In the genomic region with DNA sequence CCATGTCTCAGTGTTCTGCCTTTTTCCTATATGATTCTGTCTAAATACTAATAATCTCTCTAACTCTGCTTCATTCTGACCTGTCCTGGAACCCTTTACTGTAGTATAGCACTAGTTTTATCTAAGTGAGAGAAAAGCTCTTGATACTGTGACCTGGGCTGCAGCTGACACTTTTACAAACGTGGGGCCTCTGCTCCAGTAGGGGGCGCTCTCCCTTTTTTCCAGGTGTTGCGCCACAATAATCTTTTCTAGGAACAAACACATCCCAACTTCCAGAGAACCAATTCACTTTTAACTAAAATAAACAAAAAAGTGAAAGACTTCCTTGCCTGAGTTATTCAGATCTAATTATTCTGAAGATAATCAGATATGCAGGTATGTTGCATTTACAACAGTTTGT, we compare ENCODE assay signal across 16 mouse cellular contexts.
A peak's percentile ranks its signal among the peaks of the same experiment; 100 is the strongest.
DNase-seq lines count a peak whose midpoint lies in the region; ATAC-seq and TF ChIP-seq lines count a peak whose summit lies in the region.
"Had no signal": no experiment of that assay in that cellular context is flagged by ENCODE, and none has a peak within 500 bp of the region (broad histone marks: within the 10 kb centered on the region; RNA-seq: fewer than 3 reads in every experiment).

No protein-coding gene starts in this region.

- no peaks in the 10 kb centered on the region for H3K9me3 ChIP-seq in heart, postnatal 0 days (replicated peaks; ENCODE audit: control insufficient read depth, low read length)
- H3K9me3 ChIP-seq in liver, postnatal 0 days (ENCODE audit: low read length): no peaks in the 10 kb centered on the region
- H3K9me3 ChIP-seq in E14TG2a.4 (ENCODE audit: low read length): no peaks in the 10 kb centered on the region
- H3K9me3 ChIP-seq in hindbrain, embryonic 16.5 days (ENCODE audit: control insufficient read depth, low read length): no peaks in the 10 kb centered on the region
- H3K9me3 ChIP-seq: embryonic facial prominence, embryonic 12.5 days; forebrain, embryonic 10.5 days; midbrain, embryonic 15.5 days had no signal

- ATAC-seq in heart, postnatal 0 days (ENCODE audit: insufficient read depth, low read depth): no peak
- ATAC-seq in liver, postnatal 0 days: no peak
- ATAC-seq in hindbrain, embryonic 16.5 days: no peak
- ATAC-seq: hindbrain, postnatal 0 days; midbrain, embryonic 15.5 days had no signal

- no peak overlapping the region for H3K9ac ChIP-seq in heart, postnatal 0 days (replicated peaks; ENCODE audit: low read depth, low read length)
- H3K9ac ChIP-seq in liver, postnatal 0 days (replicated peaks): no peak overlapping the region
- no peak overlapping the region for H3K9ac ChIP-seq in hindbrain, embryonic 16.5 days (ENCODE audit: low read depth, low read length)
- H3K9ac ChIP-seq: embryonic facial prominence, embryonic 12.5 days; midbrain, embryonic 15.5 days had no signal

- intact Hi-C loops in left cerebral cortex, postnatal 14 days (cut with DNase I): no loop called here

- 45% methylated on average over 3 of the region's 3 CpGs for WGBS in heart, postnatal 0 days
- WGBS in liver, postnatal 0 days (ENCODE audit: insufficient replicate concordance): 32% methylated on average over 3 of the region's 3 CpGs
- WGBS in hindbrain, embryonic 16.5 days: 45% methylated on average over 3 of the region's 3 CpGs

- no peak overlapping the region for H3K27ac ChIP-seq in heart, postnatal 0 days (ENCODE audit: low read depth)
- no peak overlapping the region for H3K27ac ChIP-seq in liver, postnatal 0 days (ENCODE audit: low read depth)
- H3K27ac ChIP-seq in hindbrain, embryonic 16.5 days (ENCODE audit: low read depth, low read length): no peak overlapping the region
- H3K27ac ChIP-seq: embryonic facial prominence, embryonic 12.5 days; forebrain, embryonic 10.5 days; hindbrain, postnatal 0 days; macrophage; midbrain, embryonic 15.5 days had no signal

- no peaks in the 10 kb centered on the region for H3K4me1 ChIP-seq in heart, postnatal 0 days (ENCODE audit: control insufficient read depth, insufficient read depth)
- H3K4me1 ChIP-seq in liver, postnatal 0 days (ENCODE audit: insufficient read depth): no peaks in the 10 kb centered on the region
- no peaks in the 10 kb centered on the region for H3K4me1 ChIP-seq in E14TG2a.4 (replicated peaks; ENCODE audit: low read depth, low read length)
- no peaks in the 10 kb centered on the region for H3K4me1 ChIP-seq in hindbrain, embryonic 16.5 days (ENCODE audit: control insufficient read depth, insufficient read depth, low read depth, low read length)
- H3K4me1 ChIP-seq: embryonic facial prominence, embryonic 12.5 days; midbrain, embryonic 15.5 days had no signal

- TF ChIP-seq CTCF in heart, postnatal 0 days (IDR thresholded peaks at IDR 0.05; ENCODE audit: low read depth): peak; percentile 13; the same call in 1 of the 2 replicates
- peak; percentile 23; the same call in 1 of the 2 replicates for TF ChIP-seq CTCF in liver, postnatal 0 days (IDR thresholded peaks at IDR 0.05; ENCODE audit: low read depth)
- TF ChIP-seq CTCF in E14TG2a.4 (conservative IDR thresholded peaks at IDR 0.05; ENCODE audit: low read length): peak; percentile 77

- no peak for DNase-seq in heart, postnatal 0 days (ENCODE audit: low spot score)
- DNase-seq in heart, postnatal 4 days: no peak
- no peak for DNase-seq in liver, postnatal 0 days
- no peak for DNase-seq in liver
- peak; percentile 46 for DNase-seq in ZHBTc4 (ENCODE audit: low read depth, low spot score)
- DNase-seq in left cerebral cortex, postnatal 14 days (ENCODE audit: low spot score in 2 of 2): no peak
- DNase-seq: cerebellum, adult 11 months; cerebellum, postnatal 36 days; layer of hippocampus, postnatal 36 days had no signal

- H3K4me3 ChIP-seq in heart, postnatal 0 days (ENCODE audit: low read depth, low read length): no peak overlapping the region
- no peak overlapping the region for H3K4me3 ChIP-seq in liver, postnatal 0 days (ENCODE audit: low read depth, low read length)
- H3K4me3 ChIP-seq in E14TG2a.4 (replicated peaks; ENCODE audit: low read length): no peak overlapping the region
- no peak overlapping the region for H3K4me3 ChIP-seq in hindbrain, embryonic 16.5 days (ENCODE audit: low read length)
- H3K4me3 ChIP-seq: embryonic facial prominence, embryonic 12.5 days; forebrain, embryonic 10.5 days; midbrain, embryonic 15.5 days had no signal

- H3K27me3 ChIP-seq in heart, postnatal 0 days (ENCODE audit: control insufficient read depth, insufficient read depth, low read length): no peaks in the 10 kb centered on the region
- H3K27me3 ChIP-seq in liver, postnatal 0 days (ENCODE audit: insufficient read depth, low read length): no peaks in the 10 kb centered on the region
- no peaks in the 10 kb centered on the region for H3K27me3 ChIP-seq in E14TG2a.4 (ENCODE audit: insufficient read depth, low read length)
- no peaks in the 10 kb centered on the region for H3K27me3 ChIP-seq in hindbrain, embryonic 16.5 days (replicated peaks; ENCODE audit: control insufficient read depth, insufficient read depth, low read length)
- H3K27me3 ChIP-seq: embryonic facial prominence, embryonic 12.5 days; midbrain, embryonic 15.5 days had no signal

- H3K36me3 ChIP-seq in heart, postnatal 0 days (replicated peaks; ENCODE audit: control insufficient read depth, insufficient read depth, low read length): no peaks in the 10 kb centered on the region
- no peaks in the 10 kb centered on the region for H3K36me3 ChIP-seq in liver, postnatal 0 days (replicated peaks; ENCODE audit: insufficient read depth, low read length)
- no peaks in the 10 kb centered on the region for H3K36me3 ChIP-seq in E14TG2a.4 (ENCODE audit: insufficient read depth, low read length)
- no peaks in the 10 kb centered on the region for H3K36me3 ChIP-seq in hindbrain, embryonic 16.5 days (ENCODE audit: control insufficient read depth, insufficient read depth, low read length)
- H3K36me3 ChIP-seq: embryonic facial prominence, embryonic 12.5 days; forebrain, embryonic 10.5 days; midbrain, embryonic 15.5 days had no signal

- H3K4me2 ChIP-seq in heart, postnatal 0 days (ENCODE audit: low read depth, low read length): no peak overlapping the region
- no peak overlapping the region for H3K4me2 ChIP-seq in liver, postnatal 0 days (ENCODE audit: low read depth, low read length)
- no peak overlapping the region for H3K4me2 ChIP-seq in hindbrain, embryonic 16.5 days (ENCODE audit: low read length)
- H3K4me2 ChIP-seq: embryonic facial prominence, embryonic 12.5 days; midbrain, embryonic 15.5 days had no signal

- no peak for TF ChIP-seq EP300 in heart, postnatal 0 days (IDR thresholded peaks at IDR 0.05; ENCODE audit: low read depth)
- no peak for TF ChIP-seq EP300 in liver, postnatal 0 days (IDR thresholded peaks at IDR 0.05; ENCODE audit: low read depth)

Comparison
In these comparisons a context has a peak if more than half of its experiments do, and no peak if none do; other contexts are left out.
1. CTCF ChIP-seq: peak in every context shown above with its lines; median percentile 77 in E14TG2a.4; 23 in liver, postnatal 0 days; 13 in heart, postnatal 0 days.